Mouse (Mus musculus): ENCODE data around the gene Adamts6.

GRCm38 (mm10) chr13:104542759-104543141, 255.1 kb downstream of the Adamts6 start:
- no peak for TF ChIP-seq CTCF (IDR thresholded peaks at IDR 0.05 in 2 of 3, conservative IDR thresholded peaks at IDR 0.05 in 1 of 3; ENCODE audit: control insufficient read depth in 1 of 3, insufficient read depth in 1 of 3, low read depth in 2 of 3, low read length in 3 of 3, poor library complexity in 1 of 3, severe bottlenecking in 1 of 3)
- no peak for TF ChIP-seq SMC3 (IDR thresholded peaks at IDR 0.05; ENCODE audit: low read depth, low read length)
- TF ChIP-seq MAX (IDR thresholded peaks at IDR 0.05; ENCODE audit: low read length) = no peak
- no peak for TF ChIP-seq POLR2A (IDR thresholded peaks at IDR 0.05; ENCODE audit: control insufficient read depth in 1 of 2, insufficient read depth in 1 of 2, low read depth in 1 of 2, low read length in 2 of 2, poor library complexity in 1 of 2)
- TF ChIP-seq HCFC1 (IDR thresholded peaks at IDR 0.05; ENCODE audit: low read depth, low read length) = no peak

Data from MEL (cell line).